9 mouse cellular contexts compared by ENCODE assay signal in genomic region chr2:38645936-38646335, GRCm38 (mm10). TPM values are rescaled to one million over a fixed set of nuclear protein-coding genes. Genes with fewer than 3 reads are reported as not detected.
DNase-seq lines count a peak whose midpoint lies in the region; ATAC-seq and TF ChIP-seq lines count a peak whose summit lies in the region.
"Had no signal": no experiment of that assay in that cellular context is flagged by ENCODE, and none has a peak within 500 bp of the region (broad histone marks: within the 10 kb centered on the region; RNA-seq: fewer than 3 reads in every experiment).

No protein-coding gene starts in this region.

- DNase-seq in Patski (ENCODE audit: low read depth, low spot score): no peak
- DNase-seq in c-Kit-positive CD71-positive TER-119-negative erythroid progenitor cells, embryonic 14.5 days (ENCODE audit: low read depth): peak; percentile 56
- DNase-seq in heart, postnatal 4 days: peak; percentile 82
- peak; percentile 66 to 70 for DNase-seq in layer of hippocampus, adult 2 months (ENCODE audit: low spot score in 2 of 2)
- DNase-seq in lung, embryonic 14.5 days: peak; percentile 86
- DNase-seq in right cerebral cortex, adult 2 months (ENCODE audit: low spot score in 2 of 2): peak; percentile 75 to 77

- no peak overlapping the region for H3K4me2 ChIP-seq in forebrain, embryonic 15.5 days (replicated peaks)
- no peak overlapping the region for H3K4me2 ChIP-seq in lung, embryonic 14.5 days

- no peaks in the 10 kb centered on the region for H3K27me3 ChIP-seq in Patski
- H3K27me3 ChIP-seq in forebrain, embryonic 15.5 days: no peaks in the 10 kb centered on the region
- H3K27me3 ChIP-seq in lung, embryonic 14.5 days (ENCODE audit: insufficient read depth, low read length): no peaks in the 10 kb centered on the region

- H3K36me3 ChIP-seq in forebrain, embryonic 15.5 days: peaks cover 15% of the 10 kb centered on the region
- H3K36me3 ChIP-seq in lung, embryonic 14.5 days (ENCODE audit: insufficient read depth): peaks cover 11% of the 10 kb centered on the region

- CTCF ChIA-PET in Patski (lab: Charles Lee): interaction anchor here (0.6 to 2.6 kb wide), 14 partner anchors 8 to 214 kb away, joined by 3 to 16 read pairs (median 4); no protein-coding TSS in a partner anchor

- H3K4me1 ChIP-seq in forebrain, embryonic 15.5 days: peaks cover 24% of the 10 kb centered on the region
- 0 out of 2 replicates have a peak, but pooled peaks cover 5% of the 10 kb centered on the region for H3K4me1 ChIP-seq in lung, embryonic 14.5 days (ENCODE audit: insufficient read depth)

- no peak overlapping the region for H3K27ac ChIP-seq in forebrain, embryonic 15.5 days (replicated peaks)
- peak overlapping the region; percentile 49 for H3K27ac ChIP-seq in layer of hippocampus, adult 2 months
- no peak overlapping the region for H3K27ac ChIP-seq in lung, embryonic 14.5 days (ENCODE audit: low read depth)
- H3K27ac ChIP-seq: macrophage had no signal

- no peaks in the 10 kb centered on the region for H3K9me3 ChIP-seq in forebrain, embryonic 15.5 days
- H3K9me3 ChIP-seq in lung, embryonic 14.5 days (ENCODE audit: low read depth, low read length): no peaks in the 10 kb centered on the region

- ATAC-seq in Patski: peak; percentile 88
- ATAC-seq in forebrain, embryonic 15.5 days (replicated peaks): peak; percentile 53
- peak; percentile 57 for ATAC-seq in lung, embryonic 14.5 days (ENCODE audit: insufficient read depth)
- no peak for ATAC-seq in erythroid progenitor cell, adult 5-6 weeks (replicated peaks; ENCODE audit: low FRiP score, poor library complexity, severe bottlenecking)

- TF ChIP-seq CTCF in Patski (IDR thresholded peaks at IDR 0.05): peak; percentile 83
- peak; percentile 82 for TF ChIP-seq CTCF in layer of hippocampus, adult 2 months (conservative IDR thresholded peaks at IDR 0.05)
- peak; percentile 76 for TF ChIP-seq CTCF in lung, embryonic 14.5 days (IDR thresholded peaks at IDR 0.05; ENCODE audit: low read depth)

- H3K4me3 ChIP-seq in forebrain, embryonic 15.5 days: no peak overlapping the region
- H3K4me3 ChIP-seq in layer of hippocampus, adult 2 months: no peak overlapping the region
- H3K4me3 ChIP-seq in lung, embryonic 14.5 days (ENCODE audit: low read depth, low read length): no peak overlapping the region

- 0% methylated on average over 3 of the region's 3 CpGs for WGBS in forebrain, embryonic 15.5 days
- WGBS in lung, embryonic 14.5 days: 0% methylated on average over 3 of the region's 3 CpGs

- in situ Hi-C loops in Patski (cut with MboI; ENCODE audit: low pct_unique_long_range_greater_than_20kb): loop anchor here (10.0 kb wide), 1 partner anchor 359 kb away; the partner anchor contains the start of genes Arpc5l and Rpl35

- POLR2A ChIA-PET in Patski (lab: Charles Lee): interaction anchor here (1.1 kb wide), 1 partner anchor 11 kb away, joined by 3 read pairs; no protein-coding TSS in a partner anchor

- no peak overlapping the region for H3K9ac ChIP-seq in forebrain, embryonic 15.5 days (replicated peaks)
- H3K9ac ChIP-seq in lung, embryonic 14.5 days: no peak overlapping the region

RNA-seq across cellular contexts. Expression of gene Psmb7, which starts 2.0 kb away (rescaled TPM):
- polyA plus RNA-seq in Patski (2021): 269 TPM
- 302 and 304 TPM in 2 replicates for polyA plus RNA-seq in forebrain, embryonic 15.5 days (2015; fragmentation: Nextera tagmentation; extraction: Ambion mirVana)
- total RNA-seq in heart, postnatal 4 days (2021): 100 to 1,000 TPM; 252 to 254 TPM
- total RNA-seq in layer of hippocampus, adult 2 months (2021): 100 to 1,000 TPM; 186 to 198 TPM
- 264 and 270 TPM in 2 replicates for polyA plus RNA-seq in lung, embryonic 14.5 days (2014; fragmentation: Nextera tagmentation; extraction: Ambion mirVana)
- 76.3 and 132 TPM in 2 replicates for total RNA-seq in erythroid progenitor cell, adult 5-6 weeks (2015; ENCODE audit: low replicate concordance)
- total RNA-seq in erythroid progenitor cell, adult 5-6 weeks (2017; ENCODE audit: low replicate concordance): 102 and 108 TPM in 2 replicates
